Mouse (Mus musculus) myocyte (in vitro differentiated cells): ENCODE results near the gene Fam234a. TPM values are rescaled to one million over a fixed set of nuclear protein-coding genes. Genes with fewer than 3 reads are reported as not detected.

Experiments
- H3K27me3 ChIP-seq: one replicate; pipeline ENCODE4 v1.6.1; 2011; ENCODE audit not compliant: control insufficient read depth, insufficient read depth, insufficient read length
- H3K36me3 ChIP-seq: one replicate; pipeline ENCODE4 v1.6.1; 2011; ENCODE audit not compliant: control insufficient read depth, insufficient read depth
- H3K4me2 ChIP-seq: one replicate; pipeline ENCODE4 v1.6.1; 2011; ENCODE audit warnings: low read depth, control low read depth
- H3K4me3 ChIP-seq: one replicate; pipeline ENCODE4 v1.5.1; 2011; ENCODE audit warnings: mild to moderate bottlenecking, control low read depth, moderate library complexity
- H3K79me2 ChIP-seq: one replicate; pipeline ENCODE4 v1.6.1; 2011; ENCODE audit not compliant: control insufficient read depth, insufficient read depth
- H3ac ChIP-seq: one replicate; pipeline ENCODE4 v1.6.1; 2011; ENCODE audit not compliant: control insufficient read depth, insufficient read length
- CEBPB ChIP-seq: IDR thresholded peaks from 2 replicates; pipeline ENCODE4 v1.6.1; 2011; ENCODE audit warnings: mild to moderate bottlenecking, moderate library complexity; ENCODE audit not compliant: poor library complexity, insufficient read depth, severe bottlenecking
- E2F4 ChIP-seq: IDR thresholded peaks from one replicate; pipeline ENCODE4 v1.6.1; 2011; ENCODE audit warnings: mild to moderate bottlenecking, control low read depth, moderate library complexity; ENCODE audit not compliant: insufficient read depth
- MAX ChIP-seq: IDR thresholded peaks from one replicate; pipeline ENCODE4 v1.6.1; 2011; ENCODE audit warnings: low read depth, mild to moderate bottlenecking, control low read depth
- MYOD1 ChIP-seq, 3 experiments: IDR thresholded peaks; one replicate each; pipeline ENCODE4 v1.6.1; 2011; ENCODE audit warnings: control low read depth in 2 of 3, low read depth in 2 of 3, mild to moderate bottlenecking in 2 of 3, moderate library complexity in 1 of 3; ENCODE audit not compliant: insufficient read length in 2 of 3, control insufficient read depth in 1 of 3
- MYOG ChIP-seq, 3 experiments: IDR thresholded peaks; one replicate each; pipeline ENCODE4 v1.6.1; 2011; ENCODE audit warnings: control low read depth in 2 of 3, low read depth in 2 of 3, mild to moderate bottlenecking in 2 of 3; ENCODE audit not compliant: insufficient read length in 2 of 3, control insufficient read depth in 1 of 3, insufficient read depth in 1 of 3
- POLR2A ChIP-seq: IDR thresholded peaks from one replicate; pipeline ENCODE4 v1.6.1; 2011; ENCODE audit warnings: low read depth, mild to moderate bottlenecking, control low read depth, moderate library complexity; ENCODE audit not compliant: insufficient read length
- POLR2AphosphoS2 ChIP-seq: IDR thresholded peaks from one replicate; pipeline ENCODE4 v1.6.1; 2011; ENCODE audit warnings: low read depth, control low read depth; ENCODE audit not compliant: insufficient read length
- REST ChIP-seq: IDR thresholded peaks from one replicate; pipeline ENCODE4 v1.6.1; 2011; ENCODE audit warnings: mild to moderate bottlenecking, control low read depth, moderate library complexity; ENCODE audit not compliant: insufficient read depth, insufficient read length
- SRF ChIP-seq: IDR thresholded peaks from one replicate; pipeline ENCODE4 v1.6.1; 2011; ENCODE audit warnings: low read depth; ENCODE audit not compliant: control insufficient read depth, insufficient read length
- TCF12 ChIP-seq: IDR thresholded peaks from one replicate; pipeline ENCODE4 v1.6.1; 2011; ENCODE audit warnings: mild to moderate bottlenecking, control low read depth; ENCODE audit not compliant: poor library complexity, insufficient read depth, severe bottlenecking
- TCF3 ChIP-seq: IDR thresholded peaks from one replicate; pipeline ENCODE4 v1.6.1; 2011; ENCODE audit warnings: low read depth, control low read depth; ENCODE audit not compliant: insufficient read length
- USF1 ChIP-seq: IDR thresholded peaks from one replicate; pipeline ENCODE4 v1.6.1; 2011; ENCODE audit warnings: low read depth, mild to moderate bottlenecking, control low read depth, moderate library complexity
- polyA plus RNA-seq: library from polyadenylated mRNA; unstranded; fragments of >200 nt; fragmentation: generic; extraction: Trizol; gene quantifications from one replicate; pipeline ENCODE4 v1.2.1, GENCODE M21; 2012; ENCODE audit warnings: missing spikeins

Fam234a gene
- polyA plus RNA-seq = 65.4 TPM

- Histone ChIP-seq H3K36me3 (no peaks in the 10 kb centered on the region), H3K4me2 (peak within 1 kb of the TSS; percentile 99)
- TF ChIP-seq MAX (no peak), MYOD1 (IDR thresholded peaks at IDR 0.05; ENCODE audit: control insufficient read depth in 1 of 3, insufficient read length in 2 of 3, low read depth in 2 of 3) (peak in 1 of 3 experiments; percentile 16), TCF3 (no peak), MYOG (IDR thresholded peaks at IDR 0.05; ENCODE audit: control insufficient read depth in 1 of 3, insufficient read depth in 1 of 3, insufficient read length in 2 of 3, low read depth in 2 of 3) (peak in 1 of 3 experiments; percentile 17), REST (no peak), POLR2AphosphoS2 (peak; percentile 76), USF1 (no peak), CEBPB (no peak), E2F4 (no peak), TCF12 (no peak), POLR2A (peak; percentile 77), SRF (no peak)
Observed at GRCm38 (mm10) chr17:26244101-26244841, at the start of gene Fam234a. Gene Fam234a, minus strand, starts transcription at chr17:26244242.

GRCm38 (mm10) chr17:26289475-26289874 lies 45.4 kb upstream of the Fam234a start:
- peaks cover 22% of the 10 kb centered on the region for H3K36me3 ChIP-seq

More at GRCm38 (mm10) chr17:26244101-26244841, at the start of gene Fam234a:
- Histone ChIP-seq H3ac (peak within 1 kb of the TSS; percentile 60), H3K4me3 (peak within 1 kb of the TSS; percentile 77), H3K79me2 (peaks cover 3% of the 10 kb centered on the region), H3K27me3 (no peaks in the 10 kb centered on the region)

GRCm38 (mm10) chr17:26286199-26286955 lies 42.3 kb upstream of the Fam234a start:
- H3K79me2 ChIP-seq = no peaks in the 10 kb centered on the region
- TF ChIP-seq REST = no peak
- TF ChIP-seq POLR2AphosphoS2 = peak; percentile 27
- TF ChIP-seq USF1 = no peak
- H3K27me3 ChIP-seq = no peaks in the 10 kb centered on the region
- H3ac ChIP-seq = no peak overlapping the region
- no peak overlapping the region for H3K4me2 ChIP-seq
- H3K4me3 ChIP-seq = no peak overlapping the region
- H3K36me3 ChIP-seq = peaks cover 41% of the 10 kb centered on the region

More at GRCm38 (mm10) chr17:26289475-26289874, 45.4 kb upstream of the Fam234a start:
- Histone ChIP-seq H3K4me2 (no peak overlapping the region), H3K4me3 (no peak overlapping the region), H3K79me2 (no peaks in the 10 kb centered on the region), H3ac (no peak overlapping the region), H3K27me3 (no peaks in the 10 kb centered on the region)
- TF ChIP-seq MYOG (IDR thresholded peaks at IDR 0.05; ENCODE audit: control insufficient read depth in 1 of 3, insufficient read depth in 1 of 3, insufficient read length in 2 of 3, low read depth in 2 of 3) (no peak), CEBPB (no peak), SRF (no peak), MYOD1 (IDR thresholded peaks at IDR 0.05; ENCODE audit: control insufficient read depth in 1 of 3, insufficient read length in 2 of 3, low read depth in 2 of 3) (no peak), E2F4 (no peak), TCF12 (no peak), MAX (no peak), POLR2AphosphoS2 (no peak), POLR2A (no peak), REST (no peak), TCF3 (no peak), USF1 (no peak)

- Histone ChIP-seq H3K36me3 (peaks cover 48% of the 10 kb centered on the region), H3K79me2 (peaks cover 4% of the 10 kb centered on the region), H3K4me3 (no peak overlapping the region), H3K27me3 (no peaks in the 10 kb centered on the region), H3K4me2 (no peak overlapping the region), H3ac (no peak overlapping the region)
- no peak for TF ChIP-seq POLR2AphosphoS2
- TF ChIP-seq REST = no peak
- no peak for TF ChIP-seq MYOD1 (IDR thresholded peaks at IDR 0.05; ENCODE audit: control insufficient read depth in 1 of 3, insufficient read length in 2 of 3, low read depth in 2 of 3)
- no peak for TF ChIP-seq MAX
- no peak for TF ChIP-seq USF1
Observed at GRCm38 (mm10) chr17:26276711-26277110, 32.7 kb upstream of the Fam234a start.

GRCm38 (mm10) chr17:26275933-26276332 lies 31.9 kb upstream of the Fam234a start:
- Histone ChIP-seq H3K79me2 (peaks cover 4% of the 10 kb centered on the region), H3K4me2 (no peak overlapping the region), H3K36me3 (peaks cover 49% of the 10 kb centered on the region), H3ac (no peak overlapping the region), H3K27me3 (no peaks in the 10 kb centered on the region), H3K4me3 (no peak overlapping the region)
- no peak for TF ChIP-seq MAX
- TF ChIP-seq POLR2A = no peak
- TF ChIP-seq REST = no peak
- no peak for TF ChIP-seq TCF3
